Mouse (Mus musculus) liver, postnatal 0 days (tissue): ENCODE data around the gene Sestd1.

ENCODE experiments used
- CTCF ChIP-seq: sonication (generic); IDR thresholded peaks from 2 replicates; pipeline ENCODE4 v1.5.1; 2016; ENCODE audit warnings: antibody characterized with exemption, low read depth
- EP300 ChIP-seq: IDR thresholded peaks from 2 replicates; pipeline ENCODE4 v1.6.1; 2016; ENCODE audit warnings: antibody characterized with exemption, low read depth, mild to moderate bottlenecking

- no peak for TF ChIP-seq CTCF
- TF ChIP-seq EP300 = no peak
These were observed 110.3 kb downstream of the Sestd1 start for GRCm38 (mm10) chr2:77169916-77170632.
